Mouse (Mus musculus) embryo, embryonic 11 days (tissue): ENCODE measurements around the gene Baiap2.
A peak's percentile ranks its signal among the peaks of the same experiment; 100 is the strongest.

Experiments used
- DNase-seq: peaks from one replicate; pipeline ENCODE4 v3.0.0-alpha.2; 2015

Baiap2 gene

GRCm38 (mm10) chr11:120047531-120048251 is 105.1 kb downstream of the Baiap2 start:
- DNase-seq, result peak; percentile 46

GRCm38 (mm10) chr11:120048252-120048556 is 105.6 kb downstream of the Baiap2 start:
- DNase-seq, result peak; percentile 79

- no peak for DNase-seq
These were observed 106.5 kb downstream of the Baiap2 start for GRCm38 (mm10) chr11:120049067-120049466.

GRCm38 (mm10) chr11:120051124-120051811 is 108.7 kb downstream of the Baiap2 start:
- DNase-seq, result no peak

- no peak for DNase-seq
These were observed 109.7 kb downstream of the Baiap2 start for GRCm38 (mm10) chr11:120052274-120052673.

- DNase-seq, result no peak
These were observed 111.3 kb downstream of the Baiap2 start for GRCm38 (mm10) chr11:120053846-120054245.

- DNase-seq, result no peak
These were observed 113.6 kb downstream of the Baiap2 start for GRCm38 (mm10) chr11:120055953-120056732.
